Mouse (Mus musculus) C2C12 (cell line): ENCODE data around the gene Pla2g6. TPM values are rescaled to one million over a fixed set of nuclear protein-coding genes. Genes with fewer than 3 reads are reported as not detected.
A peak's percentile ranks its signal among the peaks of the same experiment; 100 is the strongest.

Experiments
- H3K27me3 ChIP-seq: one replicate; pipeline ENCODE4 v1.6.1; 2011; ENCODE audit not compliant: control insufficient read depth, insufficient read depth, insufficient read length
- H3K36me3 ChIP-seq: one replicate; pipeline ENCODE4 v1.6.1; 2011; ENCODE audit not compliant: control insufficient read depth, insufficient read depth
- H3K4me3 ChIP-seq: one replicate; pipeline ENCODE4 v1.5.1; 2011; ENCODE audit warnings: mild to moderate bottlenecking, control low read depth; ENCODE audit not compliant: poor library complexity, insufficient read depth, severe bottlenecking
- H3K79me2 ChIP-seq: one replicate; pipeline ENCODE4 v1.6.1; 2011; ENCODE audit not compliant: control insufficient read depth, insufficient read depth
- H3K79me3 ChIP-seq: one replicate; pipeline ENCODE4 v1.6.1; 2011; ENCODE audit warnings: low read depth, control low read depth
- H3ac ChIP-seq: one replicate; pipeline ENCODE3; 2011; ENCODE audit warnings: low read depth; ENCODE audit not compliant: control insufficient read depth, insufficient read length
- CEBPB ChIP-seq: IDR thresholded peaks from one replicate; pipeline ENCODE4 v1.6.1; 2011; ENCODE audit warnings: low read depth, mild to moderate bottlenecking, control low read depth, moderate library complexity
- CTCF ChIP-seq: IDR thresholded peaks from one replicate; pipeline ENCODE4 v1.5.1; 2011; ENCODE audit not compliant: control insufficient read depth, insufficient read depth, insufficient read length
- FOSL1 ChIP-seq: IDR thresholded peaks from one replicate; pipeline ENCODE4 v1.8.0; 2011; ENCODE audit warnings: mild to moderate bottlenecking, low read length; ENCODE audit not compliant: poor library complexity, insufficient read depth, severe bottlenecking
- MAX ChIP-seq: IDR thresholded peaks from one replicate; pipeline ENCODE4 v1.6.1; 2011; ENCODE audit warnings: mild to moderate bottlenecking, control low read depth
- MYOD1 ChIP-seq: IDR thresholded peaks from one replicate; pipeline ENCODE4 v1.6.1; 2011; ENCODE audit warnings: low read depth; ENCODE audit not compliant: control insufficient read depth, insufficient read length
- MYOG ChIP-seq: IDR thresholded peaks from one replicate; pipeline ENCODE4 v1.6.1; 2011; ENCODE audit not compliant: control insufficient read depth, insufficient read length; ENCODE audit errors: extremely low read depth
- USF1 ChIP-seq: IDR thresholded peaks from one replicate; pipeline ENCODE4 v1.6.1; 2011; ENCODE audit warnings: low read depth, mild to moderate bottlenecking, control low read depth, moderate library complexity
- polyA plus RNA-seq: library from polyadenylated mRNA; unstranded; fragments of >200 nt; fragmentation: generic; extraction: Trizol; gene quantifications from one replicate; pipeline ENCODE4 v1.2.1, GENCODE M21; 2012; ENCODE audit warnings: missing spikeins

Gene Pla2g6
- polyA plus RNA-seq, 1 experiment, result 17.4 TPM

DNA sequence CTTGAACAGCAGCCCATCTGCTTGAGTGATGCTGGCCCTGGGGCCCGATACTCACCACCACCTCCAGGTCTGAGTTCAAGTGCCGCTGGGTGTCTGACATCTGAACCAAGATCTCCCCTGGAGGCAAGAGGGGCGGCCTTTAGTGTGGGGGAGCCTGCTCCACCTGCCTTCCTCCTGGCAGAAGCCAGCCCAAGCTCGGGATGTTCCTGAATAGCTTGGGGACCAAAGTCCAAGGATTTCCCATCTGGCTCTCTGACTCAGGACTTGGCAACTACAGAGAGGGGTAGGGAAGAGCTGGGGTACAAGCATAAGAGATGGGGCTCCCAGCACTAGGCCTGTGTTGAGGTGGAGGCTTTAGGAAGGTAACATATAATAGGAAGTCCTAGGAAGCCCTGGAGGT, 44.8 kb downstream of the Pla2g6 start:
- no peak for TF ChIP-seq USF1
- TF ChIP-seq CTCF, result no peak
- no peak for TF ChIP-seq FOSL1
- TF ChIP-seq MAX, result no peak
- TF ChIP-seq MYOG, result no peak
- TF ChIP-seq CEBPB, result no peak
- no peak for TF ChIP-seq MYOD1
- H3K4me3 ChIP-seq, result no peak overlapping the region
- H3K27me3 ChIP-seq, result no peaks in the 10 kb centered on the region
- H3K36me3 ChIP-seq, result peaks cover 3% of the 10 kb centered on the region
- no peaks in the 10 kb centered on the region for H3K79me3 ChIP-seq
- H3K79me2 ChIP-seq, result no peaks in the 10 kb centered on the region
- no peak overlapping the region for H3ac ChIP-seq

DNA sequence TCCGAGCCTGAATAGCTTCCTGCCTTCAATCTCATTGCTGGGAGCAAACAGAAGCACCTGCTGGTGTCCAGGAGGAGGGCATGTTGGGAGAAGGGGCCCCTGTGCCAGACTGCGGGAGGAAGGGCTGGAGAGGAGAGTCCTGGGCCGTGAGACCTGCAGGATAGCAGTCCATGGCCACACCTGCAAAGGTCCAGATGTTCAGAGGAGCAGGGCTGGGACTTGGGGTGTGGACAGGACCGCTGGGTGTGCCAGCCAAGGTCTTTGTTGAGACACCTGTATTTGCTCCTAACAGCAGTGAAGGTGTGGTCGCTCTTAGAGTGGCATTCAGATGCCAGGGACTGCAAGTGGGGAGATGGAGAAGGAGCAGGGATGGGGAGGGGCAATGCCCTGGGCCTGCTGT, 45.8 kb downstream of the Pla2g6 start:
- no peak for TF ChIP-seq CEBPB
- no peak for TF ChIP-seq MYOD1
- TF ChIP-seq USF1, result no peak
- no peak for TF ChIP-seq CTCF
- no peak for TF ChIP-seq MAX
- no peak for TF ChIP-seq FOSL1
- TF ChIP-seq MYOG, result no peak
- no peaks in the 10 kb centered on the region for H3K27me3 ChIP-seq
- H3ac ChIP-seq, result no peak overlapping the region
- no peaks in the 10 kb centered on the region for H3K36me3 ChIP-seq
- no peaks in the 10 kb centered on the region for H3K79me3 ChIP-seq
- H3K79me2 ChIP-seq, result no peaks in the 10 kb centered on the region
- H3K4me3 ChIP-seq, result no peak overlapping the region

- H3ac ChIP-seq, result no peak overlapping the region
- no peaks in the 10 kb centered on the region for H3K79me3 ChIP-seq
- no peak overlapping the region for H3K4me3 ChIP-seq
Measured at GRCm38 (mm10) chr15:79281389-79281788, 46.8 kb downstream of the Pla2g6 start.

DNA sequence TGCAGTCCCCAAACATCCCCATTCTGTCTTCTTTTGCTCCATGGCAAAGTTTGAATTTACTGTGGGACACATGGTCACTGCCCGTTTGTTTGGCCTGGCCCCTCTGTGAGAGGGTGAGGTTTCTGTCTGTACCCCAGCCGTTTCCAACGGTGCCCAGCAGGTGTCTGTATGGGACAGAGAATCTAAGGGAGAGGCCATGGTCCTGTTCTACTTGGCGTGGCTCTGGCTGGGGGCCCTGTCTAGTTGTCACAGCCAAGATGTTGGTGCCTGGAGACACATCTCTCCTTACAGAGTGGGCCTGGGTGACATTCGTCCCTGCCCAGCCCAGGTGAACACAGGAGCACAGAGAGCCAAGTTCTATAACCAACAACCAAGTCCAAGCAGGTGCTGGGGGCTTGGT, 47.3 kb downstream of the Pla2g6 start:
- Histone ChIP-seq H3K36me3 (no peaks in the 10 kb centered on the region), H3K79me3 (no peaks in the 10 kb centered on the region), H3K4me3 (no peak overlapping the region), H3K27me3 (no peaks in the 10 kb centered on the region), H3K79me2 (no peaks in the 10 kb centered on the region), H3ac (no peak overlapping the region)
- TF ChIP-seq CTCF (no peak), USF1 (no peak), MYOG (no peak), MAX (no peak), CEBPB (no peak), FOSL1 (no peak), MYOD1 (no peak)

More at GRCm38 (mm10) chr15:79281389-79281788, 46.8 kb downstream of the Pla2g6 start:
- no peaks in the 10 kb centered on the region for H3K27me3 ChIP-seq
- no peaks in the 10 kb centered on the region for H3K79me2 ChIP-seq
- TF ChIP-seq CEBPB (no peak), FOSL1 (no peak), USF1 (no peak), MYOG (no peak), MAX (no peak), CTCF (no peak), MYOD1 (no peak)
- no peaks in the 10 kb centered on the region for H3K36me3 ChIP-seq

DNA sequence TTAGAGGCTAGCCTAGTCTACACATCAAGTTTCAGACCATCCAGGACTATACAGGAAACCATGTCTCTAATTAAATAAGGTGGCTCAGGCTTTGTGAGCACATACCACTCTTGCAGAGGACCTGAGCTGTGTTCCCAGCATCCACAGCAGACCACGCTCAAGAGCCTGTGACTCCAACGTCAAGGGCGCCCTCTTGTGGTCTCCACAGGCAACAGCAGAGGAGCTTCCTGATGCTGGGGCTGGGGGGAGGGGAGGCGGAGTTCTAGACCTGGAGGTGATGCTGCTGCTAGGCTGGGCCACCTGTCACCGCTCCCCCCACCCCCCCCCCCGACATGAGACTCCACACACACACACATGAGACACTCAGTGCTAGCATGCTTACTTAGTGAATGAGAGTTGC, 48.0 kb downstream of the Pla2g6 start:
- Histone ChIP-seq H3ac (no peak overlapping the region), H3K36me3 (no peaks in the 10 kb centered on the region), H3K79me2 (no peaks in the 10 kb centered on the region), H3K4me3 (no peak overlapping the region), H3K27me3 (no peaks in the 10 kb centered on the region), H3K79me3 (no peaks in the 10 kb centered on the region)
- TF ChIP-seq MYOD1 (no peak), CTCF (peak; percentile 30)

DNA sequence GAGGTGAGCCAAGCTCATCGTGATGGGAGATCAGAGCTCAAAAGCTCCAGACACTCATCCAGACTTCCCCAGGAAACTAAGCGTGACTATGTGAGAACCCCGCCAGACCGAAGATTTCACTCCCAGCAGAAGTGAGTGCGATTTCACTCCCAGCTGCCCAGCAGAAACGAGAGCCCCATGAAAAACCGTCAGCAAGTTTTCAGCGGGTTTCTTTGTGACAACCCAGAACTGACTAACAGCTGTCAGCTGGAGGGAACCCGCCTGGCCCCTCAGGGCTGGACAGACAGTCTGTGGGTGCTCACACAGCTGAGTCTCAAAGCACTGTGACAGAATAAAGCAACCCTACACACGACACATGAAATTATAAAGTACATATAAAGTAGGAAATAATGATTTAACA, 50.5 kb downstream of the Pla2g6 start:
- TF ChIP-seq CTCF (no peak), FOSL1 (no peak), CEBPB (no peak), MYOG (no peak), MYOD1 (no peak), MAX (no peak), USF1 (no peak)
- H3K4me3 ChIP-seq, result no peak overlapping the region
- H3ac ChIP-seq, result no peak overlapping the region
- H3K27me3 ChIP-seq, result peaks cover 11% of the 10 kb centered on the region
- no peaks in the 10 kb centered on the region for H3K79me3 ChIP-seq
- no peaks in the 10 kb centered on the region for H3K79me2 ChIP-seq
- no peaks in the 10 kb centered on the region for H3K36me3 ChIP-seq

DNA sequence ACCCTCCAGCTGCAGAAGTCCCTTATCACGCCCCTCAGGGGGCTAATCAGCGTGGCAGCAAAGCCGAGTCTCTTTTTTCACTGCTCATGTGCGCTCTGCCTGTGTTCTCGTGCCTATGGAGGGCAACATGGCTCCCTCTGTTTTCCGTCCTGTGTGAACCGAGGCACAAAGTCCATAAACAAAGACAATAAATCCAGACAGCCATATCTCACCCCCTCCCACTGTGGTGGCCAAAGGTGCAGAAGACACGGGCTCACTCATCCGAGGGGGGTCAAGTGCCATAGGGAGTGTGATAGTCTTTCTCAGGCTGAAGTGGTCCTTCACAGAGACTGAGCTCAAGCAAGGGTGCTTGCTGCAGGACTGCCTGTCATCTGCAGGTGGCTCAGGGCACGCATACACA, 55.2 kb downstream of the Pla2g6 start:
- Histone ChIP-seq H3K27me3 (peaks cover 30% of the 10 kb centered on the region), H3K79me3 (no peaks in the 10 kb centered on the region), H3K4me3 (no peak overlapping the region), H3K79me2 (no peaks in the 10 kb centered on the region), H3K36me3 (no peaks in the 10 kb centered on the region), H3ac (no peak overlapping the region)
- TF ChIP-seq MYOD1 (no peak), CTCF (no peak), CEBPB (no peak), MYOG (no peak), FOSL1 (no peak), MAX (no peak)
